Mouse (Mus musculus) erythroblast, embryonic 14.5 days (primary cell): Measurements from ENCODE around the gene 1700016K19Rik.

Experiments used
- GATA1 ChIP-seq: IDR thresholded peaks from 2 replicates; pipeline ENCODE4 v1.6.1; 2012; ENCODE audit warnings: low read length, inconsistent platforms, mixed read lengths
- TAL1 ChIP-seq: IDR thresholded peaks from 3 replicates; pipeline ENCODE4 v1.6.1; 2012; ENCODE audit warnings: low read length, inconsistent platforms, mixed read lengths

GRCm38 (mm10) chr11:75961782-75962181 lies 37.9 kb upstream of the 1700016K19Rik start:
- TF ChIP-seq GATA1: no peak
- no peak for TF ChIP-seq TAL1
